Mouse (Mus musculus) fat pad, adult 2 months (tissue): ENCODE results near the gene Lmln.
"Not testable (repeated sequence)": the region's sequence is repeated elsewhere in the genome, so short reads cannot be mapped to it uniquely, and the experiment has no call there.

Experiments
- DNase-seq: peaks from one replicate; pipeline ENCODE4 v3.0.0-alpha.2; 2011; ENCODE audit warnings: low read depth, low spot score; ENCODE audit errors: extremely low read depth

Lmln gene

DNA sequence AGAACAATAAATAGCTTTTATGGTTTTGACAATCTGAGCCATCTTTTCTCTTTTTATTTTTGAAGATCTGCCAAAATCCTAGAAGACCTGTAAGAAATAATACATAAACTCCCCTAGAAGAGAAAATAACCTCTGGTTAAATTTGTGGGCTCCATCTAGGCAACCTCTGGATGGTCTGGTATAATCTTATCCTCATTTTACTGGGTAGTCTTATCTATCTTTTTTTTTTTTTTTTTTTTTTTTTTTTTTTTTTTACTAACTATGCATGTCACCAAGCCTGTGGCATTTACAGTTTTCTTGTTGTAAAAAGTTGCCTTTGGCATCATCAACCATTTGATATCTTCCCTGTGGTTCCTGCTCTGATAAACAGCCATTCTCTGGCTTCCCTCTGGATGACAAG, 112.4 kb downstream of the Lmln start:
- no peak for DNase-seq

- not testable (repeated sequence) for DNase-seq
These were observed 114.5 kb downstream of the Lmln start for GRCm38 (mm10) chr16:33176831-33177230.
